Mouse (Mus musculus) embryo, embryonic 9.5 days (tissue): ENCODE measurements around the gene Taf1a.

Experiments used
- DNase-seq: peaks from one replicate; pipeline ENCODE4 v3.0.0-alpha.2; 2017; ENCODE audit errors: extremely low spot score

Gene Taf1a

DNA sequence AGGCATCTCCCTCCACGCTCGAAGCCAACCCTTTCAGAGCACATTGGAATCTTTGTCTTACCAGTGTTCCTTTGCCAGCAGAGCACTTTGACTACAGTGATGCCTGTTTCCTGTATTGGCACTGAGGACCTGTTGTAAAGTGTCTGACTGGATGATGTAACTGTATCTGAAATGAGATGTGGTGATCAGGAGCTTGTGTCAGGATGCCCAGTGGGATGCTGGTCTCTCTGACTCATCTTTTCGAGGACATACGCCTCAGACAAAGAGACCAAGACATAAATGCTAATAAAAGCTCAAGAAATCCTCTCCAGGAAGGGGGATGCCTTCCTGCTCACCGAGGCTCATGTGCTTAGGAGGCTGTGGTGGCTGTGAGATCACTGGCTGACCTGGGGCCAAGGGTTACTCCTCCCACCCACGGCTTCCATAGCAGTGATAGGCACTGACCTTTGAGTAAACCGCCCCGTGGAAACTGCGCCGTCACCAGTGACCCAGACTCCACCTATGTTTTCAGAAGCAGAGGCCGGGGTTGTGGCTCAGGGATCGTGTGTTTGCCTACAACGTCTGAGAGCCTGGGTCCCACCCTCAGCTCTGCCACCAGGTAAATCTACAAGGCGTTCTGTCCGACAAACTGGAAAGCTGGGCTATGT lies 25.4 kb downstream of the Taf1a start:
- DNase-seq: no peak

DNA sequence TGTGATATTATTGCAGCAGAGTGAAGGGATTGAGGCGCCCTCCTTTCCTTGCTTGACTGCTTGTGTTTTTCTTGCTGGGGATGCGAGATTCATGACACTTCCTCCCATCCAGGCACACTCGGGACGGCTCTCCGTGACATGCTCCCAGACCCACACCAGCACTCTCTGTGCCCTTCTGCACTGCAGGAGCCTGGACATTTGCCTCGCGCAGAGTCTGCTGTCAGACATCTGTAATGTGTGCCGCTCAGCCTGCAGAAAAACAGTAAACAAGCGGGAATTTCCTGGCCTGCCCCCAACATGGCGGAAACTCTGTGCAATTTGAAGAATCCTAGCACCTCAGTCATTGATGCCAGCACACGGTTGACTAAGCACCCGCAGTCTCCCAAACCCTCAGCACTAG lies 29.1 kb downstream of the Taf1a start, which contains the start of gene Hhipl2:
Hhipl2 (plus strand) TSS at position 343 of the 400 bp plus-strand sequence.
- no peak for DNase-seq

DNA sequence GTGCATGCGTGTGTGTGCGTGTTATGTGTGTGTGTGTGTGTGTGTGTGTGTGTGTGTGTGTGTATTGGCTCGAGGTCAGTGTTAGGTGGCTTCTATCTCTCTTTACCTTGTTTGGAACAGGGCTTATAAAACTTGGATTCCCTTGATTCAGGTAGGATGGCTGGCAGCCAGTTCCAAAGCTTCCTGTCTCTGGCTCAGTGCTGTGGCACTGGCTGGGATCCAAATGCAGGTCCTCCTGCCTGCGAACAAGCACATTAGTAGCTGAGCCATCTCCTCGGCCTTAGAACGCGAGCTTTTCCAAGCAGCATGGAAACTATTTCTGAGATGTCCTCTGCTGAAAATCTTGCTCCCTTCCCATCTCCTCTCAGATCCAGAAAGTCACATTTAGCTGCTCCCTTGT lies 31.0 kb downstream of the Taf1a start:
- DNase-seq: no peak

DNA sequence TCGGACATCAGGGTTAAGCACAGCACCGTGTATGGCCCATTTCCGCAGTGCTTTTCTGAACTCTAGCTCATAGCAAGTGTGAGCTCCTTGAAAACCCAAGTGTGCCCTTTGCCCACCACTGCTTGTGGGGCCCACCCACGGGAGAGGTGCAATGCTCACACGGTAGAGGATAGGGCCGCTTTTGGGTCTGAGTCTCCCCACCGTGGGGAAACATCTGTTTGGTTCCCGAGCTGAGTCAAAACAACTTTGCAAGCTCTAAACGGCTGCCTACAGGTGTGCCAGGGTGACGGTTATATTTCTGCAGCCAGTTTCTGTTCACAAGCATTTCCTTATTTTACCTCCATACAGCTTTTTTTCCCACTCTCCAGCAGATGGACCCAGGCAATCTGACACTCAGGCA lies 31.5 kb downstream of the Taf1a start:
- DNase-seq: no peak

DNA sequence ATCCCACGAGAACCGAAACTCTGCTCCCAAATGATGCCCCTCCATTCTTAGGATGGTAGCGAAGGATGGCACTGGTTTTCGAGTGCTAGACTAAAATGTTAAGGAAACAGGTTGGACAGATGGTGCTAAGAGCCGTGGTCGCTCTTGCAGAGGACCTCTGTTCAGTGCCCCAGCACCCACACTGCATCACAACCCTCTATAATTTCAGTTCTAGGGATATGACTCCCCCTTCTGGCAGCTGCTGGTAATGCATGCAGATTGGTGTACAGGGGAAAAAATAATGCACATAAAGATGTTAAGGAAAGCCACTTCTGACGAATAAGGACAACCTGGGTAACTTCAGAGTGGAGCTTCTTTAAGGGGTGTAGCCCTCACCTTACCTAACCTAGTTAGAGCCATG lies 35.3 kb downstream of the Taf1a start:
- no peak for DNase-seq

DNA sequence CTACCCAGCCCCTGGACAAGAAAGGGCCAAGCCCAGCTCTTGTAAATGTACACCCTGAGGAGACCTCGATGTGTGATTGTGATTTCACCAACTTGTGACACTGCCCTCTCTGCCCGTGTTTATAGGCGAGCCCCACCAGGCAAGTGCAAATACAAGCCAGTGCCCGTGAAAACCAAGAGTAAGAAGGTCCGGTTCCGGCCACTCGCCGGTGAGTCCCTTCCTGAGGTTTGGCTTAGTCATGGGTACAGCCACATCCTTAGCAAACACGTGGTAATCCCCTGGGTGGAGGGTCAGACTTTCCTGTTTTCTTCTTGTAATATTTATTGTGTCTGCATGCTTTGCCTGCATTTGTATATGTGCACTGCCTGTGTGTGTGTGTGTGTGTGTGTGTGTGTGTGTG lies 46.1 kb downstream of the Taf1a start:
- no peak for DNase-seq

DNA sequence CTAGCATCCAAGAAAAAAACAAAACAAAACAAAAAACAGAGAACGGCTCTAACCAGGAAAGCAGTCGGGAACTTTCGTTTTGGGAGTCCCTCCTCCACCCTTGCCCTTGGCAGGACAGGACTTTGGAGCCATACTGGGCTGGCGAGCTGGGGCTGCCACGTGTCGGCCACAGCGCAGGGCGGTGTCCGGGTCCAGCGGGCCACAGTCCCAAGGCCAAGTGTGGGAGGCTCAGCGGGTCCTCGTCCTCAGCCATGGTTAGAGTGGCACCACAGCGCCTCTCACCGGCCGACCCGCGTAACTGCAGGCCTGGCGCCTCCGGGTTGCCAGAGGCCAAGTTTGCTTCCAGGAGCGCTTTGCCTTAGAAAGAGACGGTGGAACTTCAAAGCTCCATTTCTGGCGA lies 50.3 kb downstream of the Taf1a start:
- peak; percentile 48 for DNase-seq

DNA sequence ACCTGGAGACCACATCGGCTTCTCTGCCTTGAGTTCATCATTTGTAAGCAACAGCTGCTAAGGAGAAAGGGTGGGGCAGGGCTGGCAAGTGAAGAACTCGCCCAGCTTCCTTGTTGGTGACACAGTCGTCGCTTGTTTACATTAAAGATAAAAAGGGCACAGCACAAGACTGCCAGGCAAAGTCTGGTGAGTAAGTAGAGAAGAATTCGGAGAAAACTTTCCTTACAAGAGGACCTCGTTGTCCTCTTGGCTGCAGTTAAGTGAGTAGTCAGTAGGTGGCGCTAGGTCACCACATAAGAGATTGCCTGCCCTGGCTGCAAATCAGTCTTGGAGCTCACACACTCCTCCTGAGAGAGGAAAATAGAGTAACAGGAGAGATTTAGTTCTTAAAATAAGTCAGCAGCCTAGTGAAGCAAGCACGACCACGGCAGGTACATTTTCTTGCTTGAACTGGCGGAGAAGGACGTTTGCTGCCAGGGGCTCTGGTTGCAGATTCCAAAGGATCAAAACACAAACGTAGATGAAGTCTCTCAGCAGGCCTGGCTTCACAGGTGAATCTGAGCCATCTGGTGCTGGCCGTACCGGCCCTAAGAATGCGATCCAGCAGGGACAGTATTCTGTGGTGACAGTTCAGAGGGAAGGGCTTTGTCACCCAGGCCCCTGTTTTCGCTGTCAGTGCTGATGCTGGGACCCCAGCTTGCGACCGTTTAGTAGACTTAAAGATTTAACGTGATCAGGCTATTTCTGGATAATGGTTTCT lies 53.4 kb downstream of the Taf1a start:
- DNase-seq: peak; percentile 85

DNA sequence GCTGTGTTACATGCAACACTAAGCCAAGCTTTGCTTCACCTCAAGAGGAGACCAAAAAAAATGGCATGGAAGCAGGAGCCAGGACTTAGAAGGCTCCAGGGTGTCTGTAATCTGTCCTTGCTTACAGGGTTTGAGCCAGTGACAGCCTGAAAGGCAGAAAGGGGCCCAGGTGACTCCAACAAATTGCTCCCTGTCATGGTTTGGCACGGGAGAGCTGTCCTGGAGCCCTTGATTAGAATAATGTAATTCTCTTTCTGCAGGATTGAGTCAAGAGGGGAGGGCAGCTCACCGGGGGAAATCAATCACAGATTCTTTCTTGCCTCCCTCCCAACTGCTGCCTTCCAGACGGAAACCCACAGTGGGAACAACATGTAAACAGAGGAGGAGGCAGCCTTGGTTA lies 64.3 kb downstream of the Taf1a start:
- no peak for DNase-seq
